Mouse (Mus musculus) heart, embryonic 11.5 days (tissue): ENCODE results near the gene Mtfr2. TPM values are rescaled to one million over a fixed set of nuclear protein-coding genes. Genes with fewer than 3 reads are reported as not detected.

Experiments used
- ATAC-seq: fragments of 200-750 bp; cut with Nextera tagmentation; replicated peaks from 2 replicates; pipeline ENCODE4 v1.8.0; 2017; ENCODE audit warnings: moderate library complexity; ENCODE audit not compliant: insufficient number of reproducible peaks, low FRiP score, low TSS enrichment
- H3K27ac ChIP-seq: fragments of 300-500 bp; sonication (generic); 2 replicates; pipeline ENCODE4 v1.5.1; 2014; ENCODE audit warnings: mild to moderate bottlenecking, low read depth, low read length
- H3K27me3 ChIP-seq: fragments of 300-500 bp; sonication (generic); 2 replicates; pipeline ENCODE4 v1.6.1; 2014; ENCODE audit warnings: mild to moderate bottlenecking, low read length, mixed read lengths; ENCODE audit not compliant: control insufficient read depth, insufficient read depth
- H3K36me3 ChIP-seq: fragments of 300-500 bp; sonication (generic); 2 replicates; pipeline ENCODE4 v1.6.1; 2014; ENCODE audit warnings: mild to moderate bottlenecking, low read length, moderate library complexity, mixed read lengths; ENCODE audit not compliant: control insufficient read depth, insufficient read depth
- H3K4me1 ChIP-seq: fragments of 300-500 bp; sonication (generic); 2 replicates; pipeline ENCODE4 v1.6.1; 2014; ENCODE audit warnings: low read length; ENCODE audit not compliant: control insufficient read depth, insufficient read depth
- H3K4me2 ChIP-seq: fragments of 300-500 bp; sonication (generic); 2 replicates; pipeline ENCODE4 v1.6.1; 2014; ENCODE audit warnings: mild to moderate bottlenecking, moderate library complexity
- H3K4me3 ChIP-seq: fragments of 300-500 bp; sonication (generic); 2 replicates; pipeline ENCODE4 v1.5.1; 2014; ENCODE audit warnings: low read depth, low read length
- H3K9ac ChIP-seq: fragments of 300-500 bp; sonication (generic); 2 replicates; pipeline ENCODE4 v1.6.1; 2014; ENCODE audit warnings: mild to moderate bottlenecking, low read depth, low read length, moderate library complexity
- H3K9me3 ChIP-seq: fragments of 300-500 bp; sonication (generic); replicated peaks from 2 replicates; pipeline ENCODE4 v1.6.1; 2016; ENCODE audit warnings: low read length; ENCODE audit not compliant: control insufficient read depth
- WGBS: fragments of 180-500 bp; shearing (Covaris S2); extraction: QIAGEN DNeasy Blood & Tissue Kit; methylation state at CpG from one replicate; pipeline ENCODE4 v1.1.7; 2014; ENCODE audit not compliant: insufficient replicate concordance; 5-methylcytosine and 5-hydroxymethylcytosine counted together
- polyA plus RNA-seq: library from polyadenylated mRNA; unstranded; fragments of >200 nt; fragmentation: Nextera tagmentation; extraction: Ambion mirVana; gene quantifications from 2 replicates; pipeline ENCODE4 v1.2.1, GENCODE M21; 2014

Gene Mtfr2
- polyA plus RNA-seq, 1 experiment from 2014 or later: 2.1 TPM

GRCm38 (mm10) chr10:20408336-20408735 is 60.8 kb downstream of the Mtfr2 start:
- Histone ChIP-seq H3K27me3 (no peaks in the 10 kb centered on the region), H3K4me1 (peaks cover 12% of the 10 kb centered on the region), H3K4me3 (no peak overlapping the region), H3K9me3 (no peaks in the 10 kb centered on the region), H3K9ac (no peak overlapping the region), H3K27ac (peak overlapping the region; percentile 60), H3K36me3 (no peaks in the 10 kb centered on the region; the same call in 1 of the 2 replicates), H3K4me2 (no peak overlapping the region)
- 27% methylated on average over 3 of the region's 3 CpGs for WGBS
- no peak for ATAC-seq

- Histone ChIP-seq H3K9ac (no peak overlapping the region), H3K4me3 (no peak overlapping the region), H3K4me2 (no peak overlapping the region), H3K36me3 (no peaks in the 10 kb centered on the region; the same call in 1 of the 2 replicates), H3K9me3 (no peaks in the 10 kb centered on the region), H3K27ac (peak overlapping the region; percentile 60), H3K27me3 (no peaks in the 10 kb centered on the region), H3K4me1 (peaks cover 12% of the 10 kb centered on the region)
- peak; percentile 77 for ATAC-seq
- WGBS: 31% methylated on average over 10 of the region's 10 CpGs
Measured at GRCm38 (mm10) chr10:20409181-20409580, 61.6 kb downstream of the Mtfr2 start.

Other genes starting within 250 kb of the Mtfr2 start
- gene Map7, start 199.3 kb upstream of the Mtfr2 start, polyA plus RNA-seq: 2.8 and 3.9 TPM in 2 replicates
- gene Bclaf1, start 35.3 kb upstream of the Mtfr2 start, polyA plus RNA-seq: 94.9 and 96.1 TPM in 2 replicates